Mouse (Mus musculus): ENCODE results near the gene Elf2. TPM values are rescaled to one million over a fixed set of nuclear protein-coding genes. Genes with fewer than 3 reads are reported as not detected.
A peak's percentile ranks its signal among the peaks of the same experiment; 100 is the strongest.

Elf2 gene
- total RNA-seq, 2 experiments from 2014 or later, result 25.5 to 26.1 TPM

DNA sequence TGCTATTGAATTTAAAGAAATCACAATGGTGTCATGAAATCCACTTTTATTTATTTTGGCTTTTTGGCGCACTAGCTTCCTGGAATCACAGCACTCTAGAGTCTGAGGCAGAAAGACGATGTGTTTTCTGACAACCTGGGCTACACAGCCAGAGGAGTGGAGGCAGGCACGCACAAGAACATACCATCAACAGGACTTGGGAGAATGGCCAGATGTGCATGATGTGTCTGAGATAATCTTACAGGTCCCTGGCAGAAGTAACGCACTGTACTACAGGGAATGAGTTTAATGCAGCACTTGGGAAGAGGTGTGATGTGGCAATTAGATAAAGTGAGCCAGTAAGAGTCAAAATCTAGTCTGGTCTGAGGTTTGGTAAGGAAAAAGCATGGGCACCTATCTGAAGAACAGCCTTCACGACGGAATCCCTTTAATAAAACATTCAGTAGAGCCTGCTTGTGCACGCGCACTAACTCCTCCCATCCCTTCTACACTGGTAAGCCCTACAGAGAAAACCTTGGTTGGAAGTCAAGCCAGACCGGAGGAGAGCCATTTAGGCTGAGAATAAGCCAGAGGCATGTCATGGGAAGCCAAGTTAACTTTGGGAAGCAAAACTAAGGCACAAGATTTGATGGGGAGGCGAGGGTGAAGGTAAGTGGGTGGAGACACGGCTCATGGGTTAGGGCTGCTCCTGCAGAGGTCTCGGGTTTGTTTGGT, 87.6 kb downstream of the Elf2 start:
- no peak for DNase-seq (ENCODE audit: low spot score in 2 of 2)
- intact Hi-C loops (cut with DNase I), result no loop called here

DNA sequence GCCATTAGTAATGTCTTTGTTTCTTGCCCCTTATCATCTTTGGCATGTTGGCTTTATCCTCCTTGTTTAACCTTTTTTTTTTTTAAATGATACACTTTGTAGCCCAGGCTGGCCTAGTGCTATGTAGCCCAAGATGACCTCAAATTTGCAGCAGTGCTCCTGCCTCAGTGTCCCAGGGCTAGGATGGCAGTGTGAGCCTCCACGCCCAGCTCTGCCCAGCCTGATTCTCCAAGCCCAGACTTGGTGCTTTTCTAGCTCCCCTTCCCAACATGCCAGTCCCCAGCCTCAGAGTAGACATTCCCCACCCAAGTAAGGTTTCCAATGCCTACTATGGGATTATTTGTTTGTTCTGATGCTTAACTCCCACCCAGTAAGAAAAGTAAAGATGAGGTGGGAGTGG, 88.2 kb downstream of the Elf2 start:
- DNase-seq (ENCODE audit: low spot score in 2 of 2), result no peak
- intact Hi-C loops (cut with DNase I), result no loop called here

DNA sequence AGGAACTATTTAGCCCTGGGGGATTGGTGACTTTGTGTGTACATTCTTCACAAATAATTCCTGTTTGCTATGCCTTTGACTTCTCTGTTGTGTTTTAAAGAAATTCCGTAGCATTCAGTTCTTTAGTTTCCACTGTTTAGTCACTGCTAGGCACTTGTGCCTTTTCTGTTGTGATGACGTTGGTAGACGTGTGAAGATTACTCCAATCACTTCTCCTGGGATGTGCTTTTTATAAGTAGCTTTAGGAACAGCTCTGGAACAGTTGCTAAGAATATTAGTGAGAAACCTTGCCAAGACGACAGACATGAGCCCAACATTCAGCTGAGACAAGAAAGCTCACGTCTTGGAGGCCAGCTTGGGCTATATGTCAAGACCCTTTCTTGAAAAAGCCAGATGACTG, 89.4 kb downstream of the Elf2 start:
- DNase-seq (ENCODE audit: low spot score in 2 of 2), result no peak
- intact Hi-C loops (cut with DNase I), result no loop called here

DNA sequence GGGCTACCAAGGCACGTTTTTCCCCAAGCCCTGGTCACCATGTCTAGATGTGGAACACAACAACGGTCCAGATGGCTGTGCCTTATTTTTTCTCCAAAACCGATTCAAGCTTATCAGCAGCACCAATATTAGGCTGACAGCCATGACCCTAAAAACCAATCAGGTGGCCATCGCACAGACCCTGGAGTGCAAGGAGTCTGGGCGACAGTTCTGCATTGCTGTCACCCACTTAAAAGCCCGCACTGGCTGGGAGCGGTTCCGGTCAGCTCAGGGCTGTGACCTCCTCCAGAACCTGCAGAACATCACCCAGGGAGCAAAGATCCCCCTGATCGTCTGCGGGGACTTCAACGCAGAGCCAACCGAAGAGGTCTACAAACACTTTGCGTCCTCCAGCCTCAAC, 90.6 kb downstream of the Elf2 start:
- intact Hi-C loops (cut with DNase I), result no loop called here
- DNase-seq (ENCODE audit: low spot score in 2 of 2), result no peak

DNA sequence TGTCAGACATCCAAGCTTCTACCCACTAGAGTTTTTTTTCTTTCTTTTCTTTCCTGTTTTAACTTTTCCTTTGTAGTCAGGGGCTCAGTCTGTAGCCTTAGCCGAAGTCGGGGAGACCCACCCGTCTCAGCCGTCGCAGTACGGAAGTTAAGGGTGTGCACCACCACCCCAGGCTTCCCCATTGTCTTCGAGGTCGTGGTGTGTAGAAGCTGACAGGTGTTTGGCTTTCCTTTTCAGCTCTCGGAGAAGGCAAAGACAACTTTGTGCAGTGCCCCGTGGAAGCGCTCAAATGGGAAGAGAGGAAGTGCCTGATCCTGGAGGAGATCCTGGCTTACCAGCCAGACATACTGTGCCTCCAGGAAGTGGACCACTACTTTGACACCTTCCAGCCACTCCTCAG, 91.0 kb downstream of the Elf2 start:
- no peak for DNase-seq (ENCODE audit: low spot score in 2 of 2)
- intact Hi-C loops (cut with DNase I), result no loop called here

DNA sequence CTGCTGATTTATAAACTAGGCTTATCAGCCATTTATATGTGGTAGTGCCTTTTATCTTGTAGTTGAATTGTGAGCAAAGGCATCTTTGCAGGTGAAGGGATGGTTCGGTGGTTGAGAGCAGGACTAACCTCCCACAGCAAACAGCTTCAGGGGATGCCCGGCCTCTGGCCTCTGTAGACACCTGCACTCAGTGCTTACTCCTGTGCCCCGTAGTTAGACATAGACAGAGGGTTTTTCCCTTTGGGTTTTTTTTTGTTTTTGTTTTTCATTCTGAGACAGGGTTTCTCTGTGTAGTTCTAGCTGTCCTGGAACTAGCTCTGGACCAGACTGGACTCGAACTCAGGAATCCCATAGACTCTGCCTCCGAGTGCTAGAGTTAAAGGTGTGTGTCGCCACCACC, 91.9 kb downstream of the Elf2 start:
- intact Hi-C loops (cut with DNase I), result no loop called here
- DNase-seq (ENCODE audit: low spot score in 2 of 2), result no peak

DNA sequence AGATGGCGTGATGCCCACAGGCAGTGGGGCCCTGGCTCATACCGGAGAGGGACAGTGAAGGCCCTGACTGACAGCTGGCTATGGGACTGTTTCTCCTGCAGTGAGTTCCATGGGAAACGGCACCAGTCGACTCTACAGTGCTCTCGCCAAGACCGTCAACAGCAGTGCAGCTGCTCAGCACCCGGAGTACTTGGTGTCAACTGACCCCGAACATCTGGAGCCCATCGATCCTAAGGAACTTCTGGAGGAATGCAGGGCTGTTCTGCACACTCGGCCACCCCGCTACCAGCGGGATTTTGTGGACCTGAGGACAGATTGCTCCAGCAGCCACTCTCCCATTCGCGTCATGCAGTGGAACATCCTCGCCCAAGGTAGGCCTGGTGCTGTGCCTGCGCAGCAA, 92.8 kb downstream of the Elf2 start:
- no peak for DNase-seq (ENCODE audit: low spot score in 2 of 2)
- intact Hi-C loops (cut with DNase I), result no loop called here

DNA sequence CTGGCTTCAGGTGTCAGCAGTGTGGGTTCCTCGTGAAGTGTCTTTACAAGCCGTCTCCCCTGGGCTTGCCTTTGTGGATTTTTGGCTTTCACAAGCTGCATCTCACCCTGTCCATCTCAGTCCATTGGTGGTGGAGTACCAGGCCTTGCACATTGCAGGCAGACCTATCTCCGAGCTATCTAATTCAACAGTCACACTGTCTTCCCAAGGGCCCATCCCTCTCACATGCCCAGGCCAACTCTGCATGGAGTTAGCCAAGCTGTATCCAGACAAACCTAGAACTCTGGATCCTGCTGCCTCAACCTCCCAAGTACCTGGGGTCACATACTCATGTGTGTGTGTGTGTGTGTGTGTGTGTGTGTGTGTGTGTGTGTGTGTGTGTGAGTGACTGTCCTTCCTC, 100.9 kb downstream of the Elf2 start:
- no peak for DNase-seq (ENCODE audit: low spot score in 2 of 2)
- intact Hi-C loops (cut with DNase I), result no loop called here

DNA sequence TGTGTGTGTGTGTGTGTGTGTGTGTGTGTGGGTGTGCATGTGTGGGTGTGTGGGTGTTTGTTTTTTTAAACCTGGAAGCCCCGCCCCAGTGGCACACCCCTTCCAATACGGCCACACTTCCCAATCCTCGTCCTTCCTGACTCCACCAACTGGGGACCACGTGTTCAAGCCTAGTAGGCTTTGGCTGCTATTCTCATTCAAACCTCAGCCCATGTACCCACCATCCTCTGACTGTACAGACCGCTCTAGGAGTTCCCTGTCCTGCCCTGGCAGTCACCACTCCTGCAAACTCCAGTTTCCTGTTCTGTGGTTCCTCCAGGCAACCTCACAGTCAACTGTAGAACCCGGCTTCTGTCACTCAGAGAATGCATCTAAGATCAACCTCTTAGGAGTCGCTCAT, 101.9 kb downstream of the Elf2 start:
- intact Hi-C loops (cut with DNase I), result no loop called here
- DNase-seq (ENCODE audit: low spot score in 2 of 2), result no peak

DNA sequence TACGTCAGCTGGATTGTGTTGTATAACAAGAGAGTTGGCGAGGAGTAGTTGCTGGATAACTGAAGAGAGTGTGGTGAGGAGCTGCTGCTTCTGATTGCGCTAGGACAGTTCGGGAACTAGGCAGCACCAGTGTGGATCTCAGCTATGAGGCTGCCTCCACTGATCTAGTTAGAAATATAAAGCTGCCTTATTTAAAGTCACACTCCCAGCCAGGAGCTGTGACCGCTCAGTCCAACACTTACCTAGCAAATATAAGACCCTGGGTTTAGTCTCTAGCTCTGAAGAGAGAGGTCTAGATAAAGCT, 105.8 kb downstream of the Elf2 start:
- no peak for DNase-seq (ENCODE audit: low spot score in 2 of 2)
- intact Hi-C loops (cut with DNase I), result loop anchor here (5.0 kb wide), 2 partner anchors 43 to 118 kb away; no protein-coding TSS in a partner anchor

DNA sequence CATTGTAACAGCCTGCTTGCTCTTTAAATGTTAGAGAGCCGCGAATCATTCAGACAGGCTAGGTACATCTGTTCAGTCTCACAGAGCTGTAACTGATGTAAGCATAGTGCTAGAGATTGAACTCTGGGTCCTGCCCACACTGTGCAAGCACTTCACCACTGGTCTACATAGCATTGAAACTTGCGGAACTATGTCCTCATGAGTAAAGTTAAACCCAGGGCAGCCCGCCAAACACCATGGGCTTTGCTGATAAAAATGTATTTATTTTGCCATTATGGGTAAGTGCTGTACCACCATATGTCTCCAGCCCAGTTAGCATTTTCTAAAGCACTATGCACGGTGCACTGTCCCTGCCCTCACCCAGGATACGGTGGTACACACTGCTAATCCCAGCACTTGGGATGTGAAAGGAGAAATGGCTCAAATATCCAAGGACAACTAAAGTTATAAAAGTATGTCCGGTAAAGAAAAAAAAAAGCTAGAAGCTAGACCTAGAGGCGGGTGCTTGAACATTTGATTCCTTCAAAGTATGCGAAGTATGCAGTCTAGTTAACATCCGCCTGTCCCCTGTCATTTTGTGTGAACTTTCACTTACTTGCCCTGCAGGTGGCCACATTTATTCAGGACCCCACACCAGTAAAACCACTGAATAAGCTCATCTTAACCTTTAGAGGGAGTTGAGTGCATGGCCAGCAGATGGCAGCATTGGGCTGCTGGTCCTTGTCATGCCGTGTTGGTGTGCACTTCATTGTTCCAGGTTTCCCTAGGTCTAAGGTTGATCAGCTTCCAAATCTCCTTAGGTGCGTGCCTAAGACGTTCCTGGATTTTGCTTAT, 106.3 kb downstream of the Elf2 start:
- DNase-seq (ENCODE audit: low spot score in 2 of 2), result peak; percentile 79
- intact Hi-C loops (cut with DNase I), result loop anchor here (5.0 kb wide), 2 partner anchors 43 to 118 kb away; no protein-coding TSS in a partner anchor

DNA sequence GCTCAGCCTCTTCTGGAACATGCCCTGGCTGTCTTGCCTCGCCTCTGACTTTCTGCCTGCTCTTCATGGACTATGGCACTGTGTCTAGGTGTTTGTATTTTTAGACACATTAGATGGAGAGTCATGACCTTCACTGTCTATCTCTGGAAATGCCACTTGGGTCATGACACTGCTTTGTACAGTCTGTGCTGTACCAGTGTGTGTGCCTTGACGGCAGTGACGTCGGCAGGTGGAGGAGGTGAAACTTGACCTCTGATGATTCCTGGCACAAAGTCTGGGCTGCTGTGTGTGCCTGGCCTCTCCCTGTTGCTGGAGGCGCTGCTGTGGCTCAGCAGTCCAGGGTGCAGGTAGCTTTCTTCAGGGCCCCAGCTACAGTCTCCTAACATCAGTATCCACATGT, 107.0 kb downstream of the Elf2 start:
- intact Hi-C loops (cut with DNase I), result loop anchor here (5.0 kb wide), 2 partner anchors 44 to 119 kb away; no protein-coding TSS in a partner anchor
- no peak for DNase-seq (ENCODE audit: low spot score in 2 of 2)

DNA sequence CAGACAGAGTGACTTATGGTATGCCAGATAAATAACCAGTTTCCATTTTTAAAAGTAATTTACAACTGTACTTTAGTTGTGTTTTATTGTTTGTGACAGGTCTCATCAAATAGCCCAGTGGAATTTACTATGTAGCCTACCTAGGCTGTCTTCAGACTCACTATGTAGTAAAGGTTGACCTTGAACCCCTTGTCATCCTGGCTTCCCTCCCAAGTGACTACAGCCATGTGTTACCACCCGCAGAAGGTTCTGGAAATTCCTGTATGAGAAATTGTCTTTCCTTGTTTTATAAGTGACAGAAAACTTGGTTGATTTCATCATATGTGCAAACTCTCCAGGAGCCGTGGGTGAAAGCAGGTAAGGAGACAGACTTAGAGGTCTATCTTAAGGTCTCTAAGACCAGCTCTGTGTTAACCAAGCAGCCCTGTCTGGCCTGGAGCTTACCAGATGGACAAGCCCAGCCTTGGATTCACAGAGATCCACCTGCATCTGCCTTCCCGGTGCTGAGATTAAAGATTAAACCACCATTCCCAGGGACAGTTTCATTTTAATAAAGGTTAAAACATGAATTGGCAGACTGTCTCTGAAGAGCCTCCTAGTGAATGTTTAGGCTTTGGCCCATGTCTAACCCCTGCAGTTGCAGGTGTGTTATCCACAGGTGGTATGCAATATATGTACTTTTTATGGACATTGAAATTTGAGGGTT, 108.1 kb downstream of the Elf2 start:
- no peak for DNase-seq (ENCODE audit: low spot score in 2 of 2)
- intact Hi-C loops (cut with DNase I), result loop anchor here (5.0 kb wide), 2 partner anchors 45 to 120 kb away; no protein-coding TSS in a partner anchor

DNA sequence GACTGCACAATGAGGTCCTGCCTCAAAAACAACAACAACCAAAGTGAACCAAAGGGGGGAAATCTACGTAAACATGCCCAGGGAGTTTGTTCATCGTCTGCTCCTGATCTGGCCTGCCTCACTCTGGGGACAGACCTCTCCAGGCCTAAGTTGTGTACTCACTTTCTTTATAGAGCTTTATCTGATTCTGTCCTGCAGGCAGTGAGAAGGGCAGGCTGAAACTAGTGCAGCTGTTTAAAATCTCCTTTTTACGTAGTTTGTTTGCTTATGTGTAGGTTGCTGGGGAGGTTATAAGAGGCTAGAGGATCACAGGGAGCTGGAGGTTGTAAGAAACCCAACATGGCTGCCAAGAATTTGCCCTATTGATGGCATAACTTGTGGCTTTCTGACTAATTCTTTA, 109.0 kb downstream of the Elf2 start:
- intact Hi-C loops (cut with DNase I), result loop anchor here (5.0 kb wide), 2 partner anchors 46 to 121 kb away; no protein-coding TSS in a partner anchor
- no peak for DNase-seq (ENCODE audit: low spot score in 2 of 2)

DNA sequence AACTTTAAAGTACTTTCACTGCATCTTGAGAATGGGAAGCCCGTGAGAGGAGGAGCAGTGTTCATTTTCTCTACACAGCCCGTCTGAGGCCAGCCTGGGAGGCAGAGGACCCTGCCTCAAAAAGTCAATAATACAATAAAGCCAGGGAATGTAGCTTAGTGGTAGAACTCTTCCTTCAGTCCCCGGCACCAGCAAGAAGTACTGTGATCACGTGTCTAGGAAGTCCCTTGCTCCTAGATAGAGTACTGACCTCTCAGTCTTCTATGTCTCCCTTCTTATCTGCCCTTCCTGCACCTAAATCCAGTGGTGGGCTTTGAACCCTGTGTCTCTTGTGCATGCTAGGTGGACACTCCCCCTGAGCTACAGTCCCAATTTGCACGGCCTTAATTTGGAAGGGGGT, 109.6 kb downstream of the Elf2 start:
- intact Hi-C loops (cut with DNase I), result loop anchor here (5.0 kb wide), 2 partner anchors 46 to 121 kb away; no protein-coding TSS in a partner anchor
- DNase-seq (ENCODE audit: low spot score in 2 of 2), result no peak

DNA sequence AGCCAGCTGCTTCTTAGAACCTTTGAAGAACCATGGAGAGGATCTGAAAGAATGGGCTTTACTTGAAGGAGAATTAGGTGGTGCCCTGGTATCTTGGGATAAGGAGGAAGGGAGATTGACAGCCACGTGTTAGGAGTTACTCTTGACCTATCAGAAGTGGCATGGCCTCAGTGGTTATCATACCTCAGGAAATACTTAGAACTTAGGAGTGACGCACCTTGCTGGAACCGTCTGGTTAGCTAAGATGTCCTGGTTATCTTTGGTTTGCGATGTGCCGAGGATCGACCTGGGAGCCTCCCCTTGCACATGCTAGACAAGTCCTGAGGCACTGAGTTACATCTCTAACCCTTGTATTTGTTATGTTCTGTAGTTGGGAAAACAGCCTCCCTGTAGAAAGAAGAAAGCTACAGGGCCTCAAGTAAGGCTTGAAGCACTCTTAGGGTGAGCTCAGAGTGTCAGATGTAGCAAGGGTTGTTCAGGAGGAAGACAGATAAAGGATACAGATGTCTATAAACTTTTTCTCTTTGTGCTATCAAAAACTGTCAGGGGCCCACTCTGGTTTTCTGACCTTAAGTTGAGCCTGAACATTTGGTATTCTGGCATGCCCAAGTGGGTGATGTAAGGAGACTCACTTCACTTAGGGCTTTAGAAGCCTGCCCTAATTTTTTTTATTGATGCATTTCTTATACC, 110.2 kb downstream of the Elf2 start:
- intact Hi-C loops (cut with DNase I), result loop anchor here (5.0 kb wide), 2 partner anchors 47 to 122 kb away; no protein-coding TSS in a partner anchor

DNA sequence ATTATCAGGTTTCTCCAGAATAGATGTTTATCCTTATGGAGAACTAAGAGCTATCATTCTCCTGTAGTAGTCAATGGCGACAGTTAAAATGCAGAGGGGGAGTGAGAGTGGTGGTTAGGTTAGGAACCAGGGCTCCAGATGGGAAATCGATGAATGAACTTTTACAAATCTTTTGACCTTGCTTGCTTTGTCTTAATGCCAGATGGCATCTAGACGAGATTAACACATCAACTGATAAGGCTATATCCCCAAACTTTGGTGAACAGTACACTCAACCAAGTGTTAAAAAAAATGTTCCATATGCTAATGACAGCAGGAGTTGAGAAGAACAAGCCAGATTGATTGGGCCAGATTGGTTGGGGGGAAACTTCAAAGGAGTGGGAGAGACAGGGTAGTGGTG, 111.2 kb downstream of the Elf2 start:
- intact Hi-C loops (cut with DNase I), result no loop called here
- no peak for DNase-seq (ENCODE audit: low spot score in 2 of 2)

More for the DNA sequence above, 110.2 kb downstream of the Elf2 start:
- no peak for DNase-seq (ENCODE audit: low spot score in 2 of 2)

DNA sequence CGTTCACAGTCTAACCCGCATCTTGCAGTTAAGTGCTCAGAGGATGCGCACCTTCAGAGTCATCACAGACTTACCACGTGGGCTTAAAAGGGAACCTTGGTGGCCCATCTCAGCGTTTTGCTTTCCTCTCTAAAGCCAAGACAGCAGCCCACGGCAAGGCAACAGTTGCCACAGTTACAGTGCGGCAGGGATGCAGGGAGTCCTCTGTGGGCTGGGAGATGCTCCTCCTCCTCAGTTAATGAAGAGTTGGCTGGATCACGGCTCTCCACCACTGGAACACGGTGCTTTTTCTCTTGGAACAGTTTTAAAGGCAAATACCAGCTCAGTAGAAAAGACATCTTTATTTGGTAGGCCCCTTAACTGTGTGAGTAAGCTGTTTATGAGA, 111.7 kb downstream of the Elf2 start:
- peak; percentile 62 to 78 for DNase-seq (ENCODE audit: low spot score in 2 of 2)
- intact Hi-C loops (cut with DNase I), result no loop called here

DNA sequence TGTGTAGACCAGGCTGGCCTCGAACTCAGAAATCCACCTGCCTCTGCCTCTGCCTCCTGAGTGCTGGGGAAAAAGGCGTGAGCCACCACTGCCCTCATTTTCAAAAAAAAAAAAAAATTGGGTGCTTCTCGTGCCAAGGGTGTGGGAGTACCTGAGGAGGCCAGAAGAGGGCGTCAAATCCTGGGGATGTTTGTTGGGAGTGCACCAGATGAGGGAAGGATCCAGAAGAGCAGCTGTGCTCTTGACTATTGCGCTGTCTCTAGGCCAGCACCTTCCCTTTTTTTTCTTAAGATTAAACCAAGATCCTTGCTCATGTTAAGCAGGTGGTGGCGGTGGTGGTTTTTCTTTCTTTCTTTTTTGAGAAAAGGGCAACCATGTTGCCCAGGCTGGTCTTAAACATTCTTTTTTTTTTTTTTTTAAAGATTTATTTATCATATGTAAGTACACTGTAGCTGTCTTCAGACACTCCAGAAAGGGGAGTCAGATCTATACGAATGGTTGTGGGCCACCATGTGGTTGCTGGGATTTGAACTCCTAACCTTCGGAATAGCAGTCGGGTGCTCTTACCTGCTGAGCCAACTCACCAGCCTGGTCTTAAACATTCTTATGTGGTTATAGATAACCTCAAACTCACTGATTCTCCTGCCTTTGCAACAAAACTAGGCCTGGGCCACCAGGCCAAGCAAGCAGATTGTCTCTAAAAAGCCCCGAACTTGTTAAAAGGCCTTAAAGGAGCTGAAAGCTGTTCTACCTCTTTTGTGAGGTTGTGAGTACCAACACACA, 112.2 kb downstream of the Elf2 start:
- intact Hi-C loops (cut with DNase I), result no loop called here
- peak; percentile 52 to 80 for DNase-seq (ENCODE audit: low spot score in 2 of 2)
